13 mouse cellular contexts compared by ENCODE assay signal in genomic region chr4:86388430-86388829, GRCm38 (mm10).
DNase-seq lines count a peak whose midpoint lies in the region; ATAC-seq and TF ChIP-seq lines count a peak whose summit lies in the region.
"Had no signal": no experiment of that assay in that cellular context is flagged by ENCODE, and none has a peak within 500 bp of the region (broad histone marks: within the 10 kb centered on the region; RNA-seq: fewer than 3 reads in every experiment).

No protein-coding gene starts in this region.

- WGBS in cerebellum, adult 2 months, result 24% methylated on average over 5 of the region's 5 CpGs
- 25% methylated on average over 5 of the region's 5 CpGs for WGBS in limb, embryonic 14.5 days

- H3K27me3 ChIP-seq in cerebellum, adult 2 months (ENCODE audit: control insufficient read depth, insufficient read depth, low read length), result no peaks in the 10 kb centered on the region
- H3K27me3 ChIP-seq in limb, embryonic 14.5 days (ENCODE audit: control insufficient read depth, insufficient read depth, low read length), result no peaks in the 10 kb centered on the region
- H3K27me3 ChIP-seq: embryonic facial prominence, embryonic 12.5 days; heart, embryonic 12.5 days; hindbrain, embryonic 15.5 days had no signal

- peak; percentile 24 to 45 for DNase-seq in cerebellum, adult 2 months
- DNase-seq in cerebellum, adult 11 months, result no peak
- DNase-seq in cerebellum, postnatal 36 days, result peak; percentile 24 to 30
- peak; percentile 37 for DNase-seq in kidney, adult 9 months
- DNase-seq in limb, embryonic 14.5 days (ENCODE audit: low spot score), result peak; percentile 74
- no peak for DNase-seq in retina, postnatal 1 day
- DNase-seq in layer of hippocampus, adult 2 months (ENCODE audit: low spot score in 2 of 2), result no peak
- no peak for DNase-seq in T-cell, adult 2 months (ENCODE audit: low spot score)
- DNase-seq: lung, adult 18-20 months had no signal

- no peak for TF ChIP-seq POLR2A in cerebellum, adult 2 months (IDR thresholded peaks at IDR 0.05; ENCODE audit: borderline replicate concordance, insufficient read depth, low read length)
- no peak for TF ChIP-seq POLR2A in limb, embryonic 14.5 days (IDR thresholded peaks at IDR 0.05; ENCODE audit: borderline replicate concordance, extremely low read depth, insufficient read depth, insufficient read length)

- H3K27ac ChIP-seq in cerebellum, adult 2 months (ENCODE audit: insufficient read depth, low read length), result no peak overlapping the region
- peak overlapping the region; percentile 6 for H3K27ac ChIP-seq in limb, embryonic 14.5 days (replicated peaks; ENCODE audit: low read depth, low read length)
- no peak overlapping the region for H3K27ac ChIP-seq in layer of hippocampus, adult 2 months
- H3K27ac ChIP-seq: embryonic facial prominence, embryonic 12.5 days; hindbrain, embryonic 15.5 days; left cerebral cortex, adult 2 months had no signal

- H3K9me3 ChIP-seq in limb, embryonic 14.5 days (ENCODE audit: control insufficient read depth, low read length), result no peaks in the 10 kb centered on the region
- H3K9me3 ChIP-seq: embryonic facial prominence, embryonic 12.5 days; heart, embryonic 12.5 days; hindbrain, embryonic 15.5 days had no signal

- H3K36me3 ChIP-seq in limb, embryonic 14.5 days (ENCODE audit: control insufficient read depth, insufficient read depth, low read length), result peaks cover 8% of the 10 kb centered on the region; the same call in 1 of the 2 replicates
- H3K36me3 ChIP-seq: embryonic facial prominence, embryonic 12.5 days; hindbrain, embryonic 15.5 days had no signal

- H3K4me3 ChIP-seq in cerebellum, adult 2 months (replicated peaks; ENCODE audit: insufficient read depth, low read depth, low read length), result no peak overlapping the region
- no peak overlapping the region for H3K4me3 ChIP-seq in limb, embryonic 14.5 days (replicated peaks; ENCODE audit: low read length)
- no peak overlapping the region for H3K4me3 ChIP-seq in layer of hippocampus, adult 2 months
- H3K4me3 ChIP-seq: embryonic facial prominence, embryonic 12.5 days; heart, embryonic 12.5 days; hindbrain, embryonic 15.5 days; left cerebral cortex, adult 2 months had no signal

- H3K4me2 ChIP-seq in limb, embryonic 14.5 days (replicated peaks; ENCODE audit: low read depth, low read length, severe bottlenecking), result no peak overlapping the region
- H3K4me2 ChIP-seq: embryonic facial prominence, embryonic 12.5 days; heart, embryonic 12.5 days; hindbrain, embryonic 15.5 days had no signal

- TF ChIP-seq CTCF in cerebellum, adult 2 months (IDR thresholded peaks at IDR 0.05; ENCODE audit: borderline replicate concordance, insufficient read depth, low read depth, low read length), result no peak
- no peak for TF ChIP-seq CTCF in layer of hippocampus, adult 2 months (conservative IDR thresholded peaks at IDR 0.05)

- H3K9ac ChIP-seq in limb, embryonic 14.5 days (ENCODE audit: low read depth, low read length, severe bottlenecking), result no peak overlapping the region
- H3K9ac ChIP-seq: embryonic facial prominence, embryonic 12.5 days; heart, embryonic 12.5 days; hindbrain, embryonic 15.5 days had no signal

- H3K4me1 ChIP-seq in cerebellum, adult 2 months (ENCODE audit: control insufficient read depth, insufficient read depth, low read length), result peaks cover 7% of the 10 kb centered on the region
- peaks cover 22% of the 10 kb centered on the region for H3K4me1 ChIP-seq in limb, embryonic 14.5 days (ENCODE audit: control insufficient read depth, insufficient read depth, low read length)
- H3K4me1 ChIP-seq: embryonic facial prominence, embryonic 12.5 days; hindbrain, embryonic 15.5 days had no signal

- ATAC-seq in limb, embryonic 14.5 days (ENCODE audit: low FRiP score, low read depth), result peak; percentile 75

Comparison
In these comparisons a context has a peak if more than half of its experiments do, and no peak if none do; other contexts are left out.
1. DNase-seq: peak in cerebellum, adult 2 months (2 of 2), cerebellum, postnatal 36 days (2 of 2), kidney, adult 9 months (single experiment) and limb, embryonic 14.5 days (single experiment); none in cerebellum, adult 11 months (single experiment), retina, postnatal 1 day (single experiment), layer of hippocampus, adult 2 months (0 of 2) and T-cell, adult 2 months (single experiment).